Mouse (Mus musculus) neural tube, embryonic 11.5 days (tissue): Measurements from ENCODE around the gene Catip. TPM values are rescaled to one million over a fixed set of nuclear protein-coding genes. Genes with fewer than 3 reads are reported as not detected.

Source experiments
- ATAC-seq: fragments of 200-750 bp; cut with Nextera tagmentation; 2 replicates; pipeline ENCODE4 v1.8.0; 2017; ENCODE audit warnings: moderate number of reproducible peaks, mild to moderate bottlenecking, moderate TSS enrichment, moderate library complexity; ENCODE audit not compliant: insufficient read depth, low FRiP score, low TSS enrichment
- DNase-seq: peaks from one replicate; pipeline ENCODE4 v3.0.0-alpha.2; 2015; ENCODE audit warnings: low spot score
- H3K27ac ChIP-seq: fragments of 300-500 bp; sonication (generic); 2 replicates; pipeline ENCODE4 v1.5.1; 2014; ENCODE audit warnings: low read depth, mild to moderate bottlenecking, low read length
- H3K27me3 ChIP-seq: fragments of 300-500 bp; sonication (generic); 2 replicates; pipeline ENCODE4 v1.6.1; 2014; ENCODE audit warnings: mild to moderate bottlenecking, low read length, mixed read lengths; ENCODE audit not compliant: control insufficient read depth, insufficient read depth
- H3K36me3 ChIP-seq: fragments of 300-500 bp; sonication (generic); 2 replicates; pipeline ENCODE4 v1.6.1; 2014; ENCODE audit warnings: mild to moderate bottlenecking, low read length, moderate library complexity, mixed read lengths; ENCODE audit not compliant: control insufficient read depth, insufficient read depth
- H3K4me1 ChIP-seq: fragments of 300-500 bp; sonication (generic); 2 replicates; pipeline ENCODE4 v1.6.1; 2014; ENCODE audit warnings: low read length, mixed read lengths; ENCODE audit not compliant: control insufficient read depth, insufficient read depth
- H3K4me2 ChIP-seq: fragments of 300-500 bp; sonication (generic); 2 replicates; pipeline ENCODE4 v1.6.1; 2014; ENCODE audit warnings: low read depth, mild to moderate bottlenecking, moderate library complexity
- H3K4me3 ChIP-seq: fragments of 300-500 bp; sonication (generic); 2 replicates; pipeline ENCODE4 v1.5.1; 2014; ENCODE audit warnings: low read depth, low read length
- H3K9ac ChIP-seq: fragments of 300-500 bp; sonication (generic); 2 replicates; pipeline ENCODE4 v1.6.1; 2014; ENCODE audit warnings: mild to moderate bottlenecking, low read length
- H3K9me3 ChIP-seq: fragments of 300-500 bp; sonication (generic); 2 replicates; pipeline ENCODE4 v1.6.1; 2016; ENCODE audit warnings: low read length; ENCODE audit not compliant: control insufficient read depth
- WGBS: fragments of 180-500 bp; shearing (Covaris S2); extraction: QIAGEN DNeasy Blood & Tissue Kit; methylation state at CpG from one replicate; pipeline ENCODE4 v1.1.7; 2014; 5-methylcytosine and 5-hydroxymethylcytosine counted together
- polyA plus RNA-seq: library from polyadenylated mRNA; unstranded; fragments of >200 nt; fragmentation: Nextera tagmentation; extraction: Ambion mirVana; gene quantifications from 2 replicates; pipeline ENCODE4 v1.2.1, GENCODE M21; 2014

The Catip gene
- polyA plus RNA-seq, 1 experiment from 2014 or later = 0.20 TPM

GRCm38 (mm10) chr1:74352532-74353096 is 9.3 kb upstream of the Catip start:
- Histone ChIP-seq H3K4me2 (no peak overlapping the region), H3K27me3 (no peaks in the 10 kb centered on the region), H3K36me3 (no peaks in the 10 kb centered on the region; the same call in 1 of the 2 replicates), H3K27ac (no peak overlapping the region), H3K4me3 (no peak overlapping the region), H3K9ac (no peak overlapping the region), H3K4me1 (no peaks in the 10 kb centered on the region), H3K9me3 (no peaks in the 10 kb centered on the region)
- ATAC-seq (no peak), DNase-seq (no peak)
- 79% methylated on average over 5 of the region's 5 CpGs for WGBS

GRCm38 (mm10) chr1:74353453-74354229 is 8.3 kb upstream of the Catip start:
- 95% methylated on average over 9 of the region's 9 CpGs for WGBS
- no peak overlapping the region for H3K27ac ChIP-seq

GRCm38 (mm10) chr1:74357531-74357930 is 4.4 kb upstream of the Catip start:
- Histone ChIP-seq H3K27ac (no peak overlapping the region), H3K4me2 (no peak overlapping the region), H3K9me3 (no peaks in the 10 kb centered on the region)

More at GRCm38 (mm10) chr1:74353453-74354229, 8.3 kb upstream of the Catip start:
- Histone ChIP-seq H3K9ac (no peak overlapping the region), H3K27me3 (no peaks in the 10 kb centered on the region), H3K36me3 (no peaks in the 10 kb centered on the region; the same call in 1 of the 2 replicates), H3K4me2 (no peak overlapping the region), H3K4me3 (no peak overlapping the region), H3K9me3 (no peaks in the 10 kb centered on the region), H3K4me1 (no peaks in the 10 kb centered on the region)
- DNase-seq = no peak
- no peak for ATAC-seq

GRCm38 (mm10) chr1:74359952-74360517 is 1.9 kb upstream of the Catip start:
- Histone ChIP-seq H3K4me3 (no peak overlapping the region), H3K9ac (no peak overlapping the region), H3K27me3 (no peaks in the 10 kb centered on the region), H3K36me3 (no peaks in the 10 kb centered on the region), H3K4me1 (no peaks in the 10 kb centered on the region), H3K4me2 (no peak overlapping the region), H3K9me3 (no peaks in the 10 kb centered on the region), H3K27ac (no peak overlapping the region)
- WGBS = 83% methylated on average over 5 of the region's 5 CpGs
- ATAC-seq = no peak
- no peak for DNase-seq

More at GRCm38 (mm10) chr1:74357531-74357930, 4.4 kb upstream of the Catip start:
- Histone ChIP-seq H3K27me3 (no peaks in the 10 kb centered on the region), H3K4me3 (no peak overlapping the region), H3K4me1 (no peaks in the 10 kb centered on the region), H3K9ac (no peak overlapping the region), H3K36me3 (no peaks in the 10 kb centered on the region)
- DNase-seq (no peak), ATAC-seq (no peak)

GRCm38 (mm10) chr1:74362325-74363229 is 669 bp downstream of the Catip start:
- H3K4me2 ChIP-seq = no peak overlapping the region
- no peak overlapping the region for H3K27ac ChIP-seq
- H3K27me3 ChIP-seq = no peaks in the 10 kb centered on the region
- H3K9me3 ChIP-seq = no peaks in the 10 kb centered on the region
- H3K4me1 ChIP-seq = no peaks in the 10 kb centered on the region
- H3K9ac ChIP-seq = no peak overlapping the region
- no peak for ATAC-seq
- no peak overlapping the region for H3K4me3 ChIP-seq
- 63% methylated on average over 17 of the region's 17 CpGs for WGBS
- DNase-seq = no peak
- H3K36me3 ChIP-seq = no peaks in the 10 kb centered on the region

- Histone ChIP-seq H3K4me3 (no peak overlapping the region), H3K36me3 (no peaks in the 10 kb centered on the region), H3K9ac (no peak overlapping the region), H3K27ac (no peak overlapping the region), H3K4me2 (no peak overlapping the region), H3K27me3 (no peaks in the 10 kb centered on the region), H3K4me1 (no peaks in the 10 kb centered on the region; the same call in 1 of the 2 replicates), H3K9me3 (no peaks in the 10 kb centered on the region)
- no peak for ATAC-seq
- DNase-seq = no peak
- 72% methylated on average over 5 of the region's 5 CpGs for WGBS
Measured at GRCm38 (mm10) chr1:74363437-74363836, 1.5 kb downstream of the Catip start.

GRCm38 (mm10) chr1:74364270-74364669 is 2.4 kb downstream of the Catip start:
- no peaks in the 10 kb centered on the region for H3K36me3 ChIP-seq
- no peaks in the 10 kb centered on the region; the same call in 1 of the 2 replicates for H3K4me1 ChIP-seq
- H3K4me2 ChIP-seq = no peak overlapping the region
- H3K9ac ChIP-seq = no peak overlapping the region
- H3K9me3 ChIP-seq = no peaks in the 10 kb centered on the region
- no peak overlapping the region for H3K4me3 ChIP-seq
- DNase-seq (no peak), ATAC-seq (no peak)
- H3K27ac ChIP-seq = no peak overlapping the region
- WGBS = 77% methylated on average over 8 of the region's 8 CpGs
- no peaks in the 10 kb centered on the region for H3K27me3 ChIP-seq

GRCm38 (mm10) chr1:74367886-74368645 is 6.2 kb downstream of the Catip start:
- Histone ChIP-seq H3K9me3 (no peaks in the 10 kb centered on the region), H3K27me3 (no peaks in the 10 kb centered on the region), H3K9ac (peak overlapping the region; percentile 28; the same call in 1 of the 2 replicates), H3K36me3 (no peaks in the 10 kb centered on the region), H3K4me1 (no peaks in the 10 kb centered on the region; the same call in 1 of the 2 replicates), H3K27ac (no peak overlapping the region), H3K4me3 (peak overlapping the region; percentile 20; the same call in 1 of the 2 replicates), H3K4me2 (peak overlapping the region; percentile 46)
- DNase-seq (peak; percentile 61), ATAC-seq (0 out of 2 replicates have a peak, but pooled peaks have one; percentile 31)
- 20% methylated on average over 34 of the region's 34 CpGs for WGBS
